Mouse (Mus musculus): ENCODE data around the gene Wbp2nl.

- no peak for TF ChIP-seq EP300 (IDR thresholded peaks at IDR 0.05; ENCODE audit: low read depth)
- no peak for TF ChIP-seq CTCF (IDR thresholded peaks at IDR 0.05; ENCODE audit: low read depth)
These were observed 41.8 kb downstream of the Wbp2nl start for GRCm38 (mm10) chr15:82340414-82341035.
